Mouse (Mus musculus): ENCODE results near the gene Gzf1.

- TF ChIP-seq CTCF (IDR thresholded peaks at IDR 0.05; ENCODE audit: low read depth) (no peak), EP300 (optimal IDR thresholded peaks at IDR 0.05) (no peak)
These were observed 36.2 kb downstream of the Gzf1 start for GRCm38 (mm10) chr2:148717072-148717471.

All from stomach, postnatal 0 days (tissue).